Mouse (Mus musculus): ENCODE data around the gene Nck2.

GRCm38 (mm10) chr1:43396522-43396921, 47.9 kb upstream of the Nck2 start:
- TF ChIP-seq TAL1 (IDR thresholded peaks at IDR 0.05; ENCODE audit: low read length): no peak
- no peak for TF ChIP-seq GATA1 (IDR thresholded peaks at IDR 0.05; ENCODE audit: low read length)
